Mouse (Mus musculus) midbrain, embryonic 12.5 days (tissue): ENCODE data around the gene Hist1h4k. TPM values are rescaled to one million over a fixed set of nuclear protein-coding genes. Genes with fewer than 3 reads are reported as not detected.
"Not testable (repeated sequence)": the region's sequence is repeated elsewhere in the genome, so short reads cannot be mapped to it uniquely, and the experiment has no call there.

Experiments
- ATAC-seq: fragments of 200-750 bp; cut with Nextera tagmentation; 2 replicates; pipeline ENCODE4 v1.8.0; 2017; ENCODE audit warnings: low read depth, moderate TSS enrichment, moderate library complexity; ENCODE audit not compliant: low FRiP score
- H3K27ac ChIP-seq: fragments of 300-500 bp; sonication (generic); replicated peaks from 2 replicates; pipeline ENCODE4 v1.5.1; 2016; ENCODE audit warnings: mild to moderate bottlenecking
- H3K27me3 ChIP-seq: fragments of 300-500 bp; sonication (generic); 2 replicates; pipeline ENCODE4 v1.6.1; 2016; ENCODE audit warnings: mild to moderate bottlenecking
- H3K36me3 ChIP-seq: fragments of 300-500 bp; sonication (generic); 2 replicates; pipeline ENCODE4 v1.6.1; 2016
- H3K4me1 ChIP-seq: fragments of 300-500 bp; sonication (generic); 2 replicates; pipeline ENCODE4 v1.6.1; 2016
- H3K4me2 ChIP-seq: fragments of 300-500 bp; sonication (generic); replicated peaks from 2 replicates; pipeline ENCODE4 v1.6.1; 2016; ENCODE audit warnings: mild to moderate bottlenecking, moderate library complexity
- H3K4me3 ChIP-seq: fragments of 300-500 bp; sonication (generic); 2 replicates; pipeline ENCODE4 v1.5.1; 2016; ENCODE audit warnings: mild to moderate bottlenecking
- H3K9ac ChIP-seq: fragments of 300-500 bp; sonication (generic); replicated peaks from 2 replicates; pipeline ENCODE4 v1.6.1; 2016; ENCODE audit warnings: mild to moderate bottlenecking, moderate library complexity
- H3K9me3 ChIP-seq: fragments of 300-500 bp; sonication (generic); 2 replicates; pipeline ENCODE4 v1.6.1; 2016; ENCODE audit warnings: mild to moderate bottlenecking
- WGBS: fragments of 180-500 bp; shearing (Covaris S2); methylation state at CpG from one replicate; pipeline ENCODE4 v1.1.7; 2016; 5-methylcytosine and 5-hydroxymethylcytosine counted together
- polyA plus RNA-seq: library from polyadenylated mRNA; unstranded; fragments of >200 nt; fragmentation: Nextera tagmentation; extraction: Ambion mirVana; gene quantifications from 2 replicates; pipeline ENCODE4 v1.2.1, GENCODE M21; 2016

The Hist1h4k gene
- polyA plus RNA-seq: 2.9 and 3.5 TPM in 2 replicates

DNA sequence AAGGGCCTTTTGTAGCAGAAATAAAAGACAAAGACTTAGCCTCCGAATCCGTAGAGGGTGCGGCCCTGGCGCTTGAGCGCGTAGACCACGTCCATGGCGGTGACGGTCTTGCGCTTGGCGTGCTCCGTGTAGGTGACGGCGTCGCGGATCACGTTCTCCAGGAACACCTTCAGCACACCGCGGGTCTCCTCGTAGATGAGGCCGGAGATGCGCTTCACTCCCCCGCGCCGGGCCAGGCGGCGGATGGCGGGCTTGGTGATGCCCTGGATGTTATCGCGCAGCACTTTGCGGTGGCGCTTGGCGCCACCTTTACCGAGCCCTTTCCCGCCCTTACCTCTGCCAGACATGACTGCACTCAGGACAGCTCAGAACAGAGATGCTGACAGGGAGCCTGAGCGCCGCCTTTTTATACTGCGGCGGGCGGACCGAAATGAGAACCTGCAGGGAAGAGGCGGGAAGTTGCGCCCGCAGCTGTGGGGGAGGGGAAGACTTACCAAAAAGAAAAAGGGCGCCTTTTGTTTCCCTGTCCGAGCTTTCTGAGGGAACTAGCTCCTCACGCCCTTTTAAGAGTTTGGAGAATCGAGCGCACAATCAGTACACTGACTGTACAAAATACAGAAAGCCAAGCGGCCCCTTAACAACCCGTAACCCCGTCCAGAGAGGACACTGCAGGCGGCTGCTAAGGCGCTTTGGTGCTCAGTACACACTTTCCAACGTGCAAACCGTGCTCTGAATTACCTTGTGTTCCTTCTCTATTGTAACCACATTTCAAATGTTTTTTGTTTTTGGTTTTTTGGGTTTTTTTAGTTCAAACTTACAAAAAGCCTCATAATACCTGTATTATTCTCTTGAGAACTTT is at the start of gene Hist1h4k:
Hist1h4k (minus strand) TSS at position 347 of the 859 bp plus-strand sequence.
- Histone ChIP-seq H3K9ac (peak within 1 kb of the TSS; percentile 71), H3K4me2 (peak within 1 kb of the TSS; percentile 86), H3K27ac (peak within 1 kb of the TSS; percentile 95), H3K4me1 (peaks cover 28% of the 10 kb centered on the region), H3K4me3 (peak within 1 kb of the TSS; percentile 56)
- not testable (repeated sequence) for H3K27me3 ChIP-seq, H3K36me3 ChIP-seq, H3K9me3 ChIP-seq
- WGBS: 0% methylated on average over 50 of the region's 56 CpGs
- peak; percentile 85 for ATAC-seq

DNA sequence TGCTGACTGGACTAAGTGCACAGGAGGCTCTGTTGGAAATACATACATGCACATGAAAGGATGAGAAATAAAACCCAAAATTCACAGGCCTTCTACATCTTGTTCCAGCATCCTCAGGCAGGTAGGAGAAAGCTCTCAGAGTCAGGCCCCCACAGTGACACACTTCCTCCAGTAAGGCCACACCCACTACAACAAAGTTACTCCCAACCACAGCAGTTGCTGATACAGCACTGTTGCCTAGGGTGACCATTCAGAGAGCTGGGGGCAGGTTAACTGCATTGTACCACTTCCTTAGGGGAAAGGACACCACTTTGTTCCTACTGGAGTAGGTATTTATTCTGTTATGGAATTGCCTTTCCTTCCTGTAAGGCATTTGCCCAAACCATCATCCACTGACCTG is 46.9 kb upstream of the Hist1h4k start:
- not testable (repeated sequence) for H3K4me1 ChIP-seq, H3K27me3 ChIP-seq, H3K4me2 ChIP-seq, H3K36me3 ChIP-seq, H3K9me3 ChIP-seq, H3K4me3 ChIP-seq, H3K9ac ChIP-seq, ATAC-seq, H3K27ac ChIP-seq

DNA sequence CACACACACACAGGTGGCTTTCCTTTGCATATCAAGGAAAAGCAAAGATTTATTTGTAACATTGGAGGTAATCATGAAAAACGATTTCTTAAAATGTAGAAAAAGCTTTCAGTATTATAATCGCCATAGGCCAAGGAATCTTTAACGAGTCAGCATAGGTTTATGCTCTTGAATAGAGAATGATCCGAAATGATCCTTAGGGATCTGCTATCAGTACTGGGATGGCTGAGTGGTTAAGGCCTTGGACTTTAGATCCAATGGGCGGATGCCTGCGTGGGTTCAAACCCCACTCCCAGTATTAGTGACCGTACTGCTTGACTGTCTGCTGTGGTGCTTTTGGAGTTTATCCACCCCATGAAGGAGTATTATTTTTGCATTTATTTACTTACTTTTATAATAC is 45.3 kb upstream of the Hist1h4k start:
- 95% methylated on average over 7 of the region's 7 CpGs for WGBS
- Histone ChIP-seq H3K27ac (no peak overlapping the region), H3K4me3 (no peak overlapping the region), H3K36me3 (no peaks in the 10 kb centered on the region), H3K27me3 (no peaks in the 10 kb centered on the region), H3K9ac (no peak overlapping the region), H3K9me3 (no peaks in the 10 kb centered on the region), H3K4me1 (peaks cover 5% of the 10 kb centered on the region), H3K4me2 (no peak overlapping the region)
- no peak for ATAC-seq

DNA sequence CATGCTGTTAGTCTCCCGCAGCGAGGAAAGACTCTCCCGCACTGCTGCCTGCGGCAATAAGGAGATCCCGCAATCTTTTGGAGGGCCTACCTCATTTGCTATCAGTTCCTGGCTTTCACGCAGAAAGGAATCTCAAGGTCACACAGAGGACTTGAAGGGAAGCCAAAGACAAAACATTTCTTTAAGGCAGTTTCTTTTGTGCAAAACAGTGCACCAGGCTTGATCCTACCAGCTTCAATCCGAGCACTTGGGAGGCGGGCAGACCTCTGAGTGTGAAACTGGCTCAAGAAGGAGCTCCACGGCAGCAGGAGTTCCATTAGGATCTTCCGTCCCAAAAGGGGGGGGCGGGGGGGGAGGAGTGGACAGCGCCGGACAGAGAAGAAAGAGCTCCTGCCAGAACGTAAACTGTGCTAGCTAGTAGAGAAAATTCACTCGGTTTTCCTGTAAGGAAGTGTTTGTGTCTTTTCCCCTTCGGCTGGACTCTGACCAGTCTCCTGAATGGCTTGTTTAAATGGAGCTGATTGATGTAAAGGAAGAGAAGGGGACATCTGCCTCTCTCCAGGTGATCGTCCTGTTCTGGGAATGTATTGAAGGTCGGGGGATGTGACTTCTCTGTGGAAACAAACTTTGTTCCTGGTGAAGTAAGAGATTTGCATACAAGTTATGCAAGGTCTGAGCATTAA is 40.4 kb upstream of the Hist1h4k start:
- H3K36me3 ChIP-seq: no peaks in the 10 kb centered on the region
- H3K27ac ChIP-seq: 0 out of 2 replicates have a peak overlapping the region, but pooled peaks have one; percentile 15
- 7% methylated on average over 18 of the region's 18 CpGs for WGBS
- H3K9me3 ChIP-seq: no peaks in the 10 kb centered on the region
- ATAC-seq: no peak
- H3K4me3 ChIP-seq: peak overlapping the region; percentile 18; the same call in 1 of the 2 replicates
- H3K27me3 ChIP-seq: no peaks in the 10 kb centered on the region
- H3K4me1 ChIP-seq: peaks cover 22% of the 10 kb centered on the region
- H3K9ac ChIP-seq: peak overlapping the region; percentile 31
- peak overlapping the region; percentile 45 for H3K4me2 ChIP-seq

DNA sequence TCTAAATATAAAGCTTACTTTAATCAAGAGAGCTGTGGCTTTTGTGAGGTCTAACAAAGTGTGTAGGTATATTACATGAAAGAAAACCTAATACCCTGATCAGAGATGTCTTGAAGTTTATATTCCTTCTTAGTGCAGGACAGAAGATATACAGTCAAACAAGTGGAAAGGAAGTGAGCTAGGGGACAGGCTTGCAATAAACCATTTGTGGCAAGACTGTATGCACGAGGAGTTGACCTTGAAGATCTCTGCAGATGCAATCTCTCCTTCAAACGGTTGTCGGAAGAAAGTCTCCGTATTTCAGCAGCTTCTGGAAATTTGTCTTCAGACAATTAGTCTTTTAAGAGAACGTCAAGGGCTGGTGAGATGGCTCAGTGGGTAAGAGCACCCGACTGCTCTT is 39.6 kb upstream of the Hist1h4k start:
- Histone ChIP-seq H3K9ac (no peak overlapping the region), H3K9me3 (no peaks in the 10 kb centered on the region), H3K27me3 (no peaks in the 10 kb centered on the region), H3K4me1 (peaks cover 24% of the 10 kb centered on the region), H3K4me3 (no peak overlapping the region), H3K4me2 (no peak overlapping the region), H3K27ac (no peak overlapping the region), H3K36me3 (no peaks in the 10 kb centered on the region)
- ATAC-seq: no peak
- 55% methylated on average over 6 of the region's 6 CpGs for WGBS

DNA sequence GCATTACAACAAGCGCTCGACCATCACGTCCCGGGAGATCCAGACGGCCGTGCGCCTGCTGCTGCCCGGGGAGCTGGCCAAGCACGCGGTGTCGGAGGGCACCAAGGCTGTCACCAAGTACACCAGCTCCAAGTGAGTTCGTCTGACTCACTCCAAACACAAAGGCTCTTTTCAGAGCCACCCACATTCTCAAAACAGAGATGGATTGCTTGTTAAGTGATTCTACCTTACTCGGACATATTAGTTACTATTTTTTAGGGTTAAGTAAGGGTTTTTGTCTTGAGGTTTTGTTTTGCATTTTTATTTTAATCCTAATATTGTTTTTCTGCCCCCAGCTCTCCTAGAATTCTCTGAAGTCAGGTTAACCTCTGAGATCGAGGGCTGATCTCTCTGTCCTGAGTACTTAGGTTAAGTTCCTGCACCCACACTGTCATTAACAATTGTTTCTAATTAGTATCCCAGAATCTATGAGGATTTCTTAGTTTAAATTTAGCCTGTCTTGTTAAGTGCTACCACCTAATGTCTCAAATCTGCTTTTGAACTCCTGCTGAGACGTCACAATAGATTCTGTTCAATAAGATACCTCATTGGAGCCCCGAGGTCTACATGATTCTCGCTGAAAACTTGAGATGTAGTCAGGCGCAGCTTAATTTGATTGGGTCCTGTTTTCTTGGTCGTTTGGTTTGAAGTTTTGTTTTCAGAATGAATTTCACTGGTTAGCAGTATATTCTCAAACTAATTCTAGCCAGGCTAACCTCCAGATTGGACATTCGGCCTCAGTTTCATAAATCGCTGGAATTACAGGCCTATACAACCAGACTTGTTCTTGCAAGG is 37.7 kb upstream of the Hist1h4k start:
- Histone ChIP-seq H3K4me1 (peaks cover 32% of the 10 kb centered on the region), H3K27ac (peak overlapping the region; percentile 82)
- ATAC-seq: no peak

DNA sequence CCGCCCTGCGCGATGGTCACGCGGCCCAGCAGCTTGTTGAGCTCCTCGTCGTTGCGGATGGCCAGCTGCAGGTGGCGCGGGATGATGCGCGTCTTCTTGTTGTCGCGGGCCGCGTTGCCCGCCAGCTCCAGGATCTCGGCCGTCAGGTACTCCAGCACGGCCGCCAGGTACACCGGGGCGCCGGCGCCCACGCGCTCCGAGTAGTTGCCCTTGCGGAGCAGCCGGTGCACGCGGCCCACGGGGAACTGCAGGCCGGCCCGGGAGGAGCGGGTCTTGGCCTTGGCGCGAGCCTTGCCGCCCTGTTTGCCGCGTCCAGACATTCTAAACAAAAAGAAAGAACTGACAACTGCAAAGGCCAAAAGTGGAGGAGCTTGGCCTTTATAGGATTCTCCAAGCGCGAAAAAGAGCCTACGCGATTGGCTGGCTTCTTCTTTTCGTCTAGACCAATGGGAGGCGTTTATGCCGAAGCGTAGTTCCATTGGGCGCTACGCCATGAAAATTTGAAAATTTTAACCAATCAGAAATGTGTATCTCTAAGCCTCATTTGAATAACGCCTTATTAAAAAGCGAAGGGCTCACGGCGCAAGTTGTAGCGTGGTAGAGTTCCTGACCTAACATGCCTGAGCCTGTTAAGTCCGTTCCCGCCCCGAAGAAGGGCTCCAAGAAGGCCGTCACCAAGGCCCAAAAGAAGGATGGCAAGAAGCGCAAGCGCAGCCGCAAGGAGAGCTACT is 36.8 kb upstream of the Hist1h4k start, which contains the start of the genes Hist1h2an and Hist1h2bp:
Hist1h2an (minus strand) TSS at position 320 of the 731 bp plus-strand sequence.
Hist1h2bp (plus strand) TSS at position 563 of the 731 bp plus-strand sequence.
- H3K9me3 ChIP-seq, H3K27me3 ChIP-seq, H3K36me3 ChIP-seq: not testable (repeated sequence)
- under 1% methylated on average over 38 of the region's 63 CpGs for WGBS
- peak; percentile 95 for ATAC-seq
- Histone ChIP-seq H3K27ac (peak within 1 kb of the TSS; percentile 85), H3K4me1 (peaks cover 39% of the 10 kb centered on the region), H3K9ac (peak within 1 kb of the TSS; percentile 49), H3K4me2 (peak within 1 kb of the TSS; percentile 50), H3K4me3 (peak within 1 kb of the TSS; percentile 38)

More for the DNA sequence above, 37.7 kb upstream of the Hist1h4k start:
- Histone ChIP-seq H3K4me2 (peak overlapping the region; percentile 50), H3K9me3 (no peaks in the 10 kb centered on the region), H3K27me3 (no peaks in the 10 kb centered on the region), H3K9ac (peak overlapping the region; percentile 41; the same call in 1 of the 2 replicates), H3K36me3 (no peaks in the 10 kb centered on the region), H3K4me3 (peak overlapping the region; percentile 21; the same call in 1 of the 2 replicates)
- WGBS: 10% methylated on average over 17 of the region's 21 CpGs

DNA sequence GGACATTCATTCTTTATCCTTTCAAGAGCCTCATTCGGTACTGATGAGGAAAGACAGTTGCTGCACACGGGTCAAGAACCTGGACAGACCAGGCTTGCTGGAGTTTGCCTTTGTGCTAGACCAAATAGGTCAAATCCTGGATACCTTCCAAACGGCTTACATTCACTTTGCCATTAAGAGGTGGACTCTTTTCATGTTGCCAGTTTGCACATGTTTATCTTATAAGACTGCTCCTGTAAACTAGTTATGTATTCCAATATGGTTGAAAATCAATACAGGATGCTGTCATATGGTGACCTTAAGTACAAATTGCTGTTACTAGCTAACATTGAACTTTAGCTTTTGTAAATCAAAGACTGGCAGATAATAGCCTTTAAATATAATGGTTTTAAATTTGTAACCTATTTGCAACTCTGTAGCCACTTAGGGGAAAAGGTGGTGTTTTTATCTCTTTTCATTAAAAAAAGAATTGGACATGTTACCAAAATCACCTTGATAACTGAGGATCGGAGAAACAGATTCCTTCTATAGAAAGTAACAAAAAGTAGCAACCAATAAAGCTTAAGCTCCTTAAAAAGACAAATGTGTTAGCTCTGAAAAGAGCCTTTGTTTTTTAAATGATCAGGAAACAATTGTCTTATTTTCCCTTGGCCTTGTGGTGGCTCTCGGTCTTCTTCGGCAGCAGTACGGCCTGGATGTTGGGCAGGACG is 36.0 kb upstream of the Hist1h4k start:
- Histone ChIP-seq H3K9me3 (no peaks in the 10 kb centered on the region), H3K4me3 (peak overlapping the region; percentile 38), H3K27ac (peak overlapping the region; percentile 85), H3K9ac (peak overlapping the region; percentile 49), H3K4me1 (peaks cover 39% of the 10 kb centered on the region), H3K36me3 (no peaks in the 10 kb centered on the region), H3K4me2 (peak overlapping the region; percentile 50), H3K27me3 (no peaks in the 10 kb centered on the region)
- 3% methylated on average over 8 of the region's 8 CpGs for whole genome bisulfite sequencing
- ATAC-seq: no peak

DNA sequence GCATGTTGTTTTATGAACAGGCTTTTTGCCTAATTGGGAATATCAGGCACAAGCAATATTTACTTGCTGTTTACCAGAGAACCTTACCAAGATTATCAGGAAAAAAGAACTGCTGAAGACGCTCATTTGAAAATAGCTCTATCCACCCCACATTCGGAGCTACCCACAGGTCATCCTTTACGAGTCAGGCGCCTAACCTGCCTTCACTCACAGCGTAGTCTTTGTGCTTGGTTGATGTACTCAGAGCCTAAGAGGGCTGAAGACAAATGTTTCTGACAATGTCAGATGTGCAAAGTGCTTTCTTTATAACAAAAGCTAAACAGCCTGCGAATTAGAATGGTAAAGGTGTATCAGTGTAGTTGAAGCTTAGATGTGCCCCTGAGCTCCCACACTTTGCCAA is 34.0 kb upstream of the Hist1h4k start:
- H3K9ac ChIP-seq: peak overlapping the region; percentile 46
- H3K4me3 ChIP-seq: 0 out of 2 replicates have a peak overlapping the region, but pooled peaks have one; percentile 47
- 20% methylated on average over 6 of the region's 6 CpGs for WGBS

DNA sequence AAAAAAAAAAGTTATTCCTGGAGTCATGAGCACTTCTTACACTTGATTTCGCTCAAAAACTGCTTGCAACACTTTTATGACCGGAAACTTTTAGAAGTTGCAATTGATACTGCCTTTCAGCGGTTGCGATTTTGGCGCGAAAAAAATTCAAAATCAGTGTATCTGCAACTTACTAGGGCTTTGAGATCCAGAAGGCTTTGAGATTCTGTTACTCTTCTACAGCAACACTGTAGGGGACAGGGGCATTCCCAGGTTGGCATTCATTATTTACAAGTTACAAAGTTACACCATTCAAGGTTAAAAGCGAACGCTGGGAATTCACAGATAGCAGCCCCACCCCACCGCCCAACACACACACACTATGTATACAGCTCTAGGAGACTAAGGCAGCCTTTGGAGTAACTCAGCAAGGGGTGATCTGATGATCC is 33.4 kb upstream of the Hist1h4k start:
- 3% methylated on average over 9 of the region's 9 CpGs for WGBS
- no peak for ATAC-seq
- Histone ChIP-seq H3K4me1 (peaks cover 47% of the 10 kb centered on the region), H3K9ac (peak overlapping the region; percentile 46), H3K4me3 (peak overlapping the region; percentile 47), H3K4me2 (peak overlapping the region; percentile 68), H3K9me3 (no peaks in the 10 kb centered on the region), H3K36me3 (no peaks in the 10 kb centered on the region), H3K27ac (peak overlapping the region; percentile 83), H3K27me3 (no peaks in the 10 kb centered on the region)

More for the DNA sequence above, 34.0 kb upstream of the Hist1h4k start:
- peak overlapping the region; percentile 68 for H3K4me2 ChIP-seq
- no peak for ATAC-seq
- H3K4me1 ChIP-seq: peaks cover 47% of the 10 kb centered on the region
- H3K27me3 ChIP-seq: no peaks in the 10 kb centered on the region
- no peaks in the 10 kb centered on the region for H3K36me3 ChIP-seq
- H3K27ac ChIP-seq: peak overlapping the region; percentile 83
- no peaks in the 10 kb centered on the region for H3K9me3 ChIP-seq
